Mouse (Mus musculus): ENCODE measurements around the gene Rsrp1. TPM values are rescaled to one million over a fixed set of nuclear protein-coding genes. Genes with fewer than 3 reads are reported as not detected.

Gene Rsrp1
- total RNA-seq, 2 experiments from 2014 or later, result 146 to 154 TPM

GRCm38 (mm10) chr4:134920631-134921030 lies 2.8 kb upstream of the Rsrp1 start:
- DNase-seq, result no peak
- intact Hi-C loops (cut with DNase I), result no loop called here

- intact Hi-C loops (cut with DNase I), result no loop called here
- DNase-seq, result no peak
Measured at GRCm38 (mm10) chr4:134921703-134922102, 1.7 kb upstream of the Rsrp1 start.

- intact Hi-C loops (cut with DNase I), result no loop called here
- no peak for DNase-seq
Measured at GRCm38 (mm10) chr4:134922111-134922924, 1.1 kb upstream of the Rsrp1 start.

- intact Hi-C loops (cut with DNase I), result no loop called here
- peak; percentile 86 for DNase-seq
Measured at GRCm38 (mm10) chr4:134922925-134923244, 507 bp upstream of the Rsrp1 start.

GRCm38 (mm10) chr4:134924019-134924741 lies 788 bp downstream of the Rsrp1 start:
- intact Hi-C loops (cut with DNase I), result no loop called here
- DNase-seq, result peak; percentile 76 to 80

- DNase-seq, result no peak
- intact Hi-C loops (cut with DNase I), result no loop called here
Measured at GRCm38 (mm10) chr4:134925206-134925605, 1.8 kb downstream of the Rsrp1 start.

- no peak for DNase-seq
- intact Hi-C loops (cut with DNase I), result no loop called here
Measured at GRCm38 (mm10) chr4:134927815-134928463, 4.5 kb downstream of the Rsrp1 start.

GRCm38 (mm10) chr4:134928464-134928836 lies 5.1 kb downstream of the Rsrp1 start:
- no peak for DNase-seq
- intact Hi-C loops (cut with DNase I), result no loop called here

- intact Hi-C loops (cut with DNase I), result no loop called here
Measured at GRCm38 (mm10) chr4:134929536-134929935, 6.1 kb downstream of the Rsrp1 start.

GRCm38 (mm10) chr4:134930190-134930589 lies 6.8 kb downstream of the Rsrp1 start:
- no peak for DNase-seq
- intact Hi-C loops (cut with DNase I), result no loop called here

More at GRCm38 (mm10) chr4:134929536-134929935, 6.1 kb downstream of the Rsrp1 start:
- no peak for DNase-seq

- peak; percentile 97 for DNase-seq
Measured at GRCm38 (mm10) chr4:134930684-134931481, 7.5 kb downstream of the Rsrp1 start, which contains the start of gene Syf2. Gene Syf2, plus strand, starts transcription at chr4:134930898.

GRCm38 (mm10) chr4:134937240-134938176 lies 14.1 kb downstream of the Rsrp1 start:
- intact Hi-C loops (cut with DNase I), result loop anchor here (5.0 kb wide), 1 partner anchor 390 kb away; no protein-coding TSS in a partner anchor

More at GRCm38 (mm10) chr4:134930684-134931481, 7.5 kb downstream of the Rsrp1 start, which contains the start of gene Syf2:
- intact Hi-C loops (cut with DNase I), result no loop called here

GRCm38 (mm10) chr4:134939900-134940299 lies 16.5 kb downstream of the Rsrp1 start:
- intact Hi-C loops (cut with DNase I), result loop anchor here (5.0 kb wide), 1 partner anchor 387 kb away; no protein-coding TSS in a partner anchor
- no peak for DNase-seq

More at GRCm38 (mm10) chr4:134937240-134938176, 14.1 kb downstream of the Rsrp1 start:
- DNase-seq, result peak in 1 of 2 experiments; percentile 68

GRCm38 (mm10) chr4:134943758-134944538 lies 20.6 kb downstream of the Rsrp1 start:
- no peak for DNase-seq
- intact Hi-C loops (cut with DNase I), result no loop called here

- intact Hi-C loops (cut with DNase I), result loop anchor here (1.0 to 5.0 kb wide), 4 partner anchors 121 to 371 kb away; no protein-coding TSS in a partner anchor
- DNase-seq, result peak; percentile 79 to 87
Measured at GRCm38 (mm10) chr4:134946024-134946744, 22.8 kb downstream of the Rsrp1 start.

GRCm38 (mm10) chr4:134950518-134951091 lies 27.2 kb downstream of the Rsrp1 start:
- intact Hi-C loops (cut with DNase I), result no loop called here

GRCm38 (mm10) chr4:134954461-134954860 lies 31.1 kb downstream of the Rsrp1 start:
- peak; percentile 19 to 30 for DNase-seq
- intact Hi-C loops (cut with DNase I), result no loop called here

More at GRCm38 (mm10) chr4:134950518-134951091, 27.2 kb downstream of the Rsrp1 start:
- DNase-seq, result peak in 1 of 2 experiments; percentile 58

All from heart, postnatal 10 days (tissue).